Mouse (Mus musculus): Measurements from ENCODE around the gene Cwf19l1. TPM values are rescaled to one million over a fixed set of nuclear protein-coding genes. Genes with fewer than 3 reads are reported as not detected.

Cwf19l1 gene
- polyA plus RNA-seq, 1 experiment: 9.9 TPM

GRCm38 (mm10) chr19:44117793-44118192, 17.9 kb downstream of the Cwf19l1 start:
- no peak overlapping the region for H3K27ac ChIP-seq (ENCODE audit: insufficient read depth, low read depth, low read length)
- H3K4me1 ChIP-seq (ENCODE audit: control insufficient read depth, insufficient read depth, low read length): no peaks in the 10 kb centered on the region
- no peaks in the 10 kb centered on the region; the same call in none of the 2 replicates for H3K36me3 ChIP-seq (ENCODE audit: control insufficient read depth, insufficient read depth, low read length)
- no peak for DNase-seq
- no peak overlapping the region for H3K4me3 ChIP-seq (ENCODE audit: insufficient read depth, low read depth, low read length)
- no peak for TF ChIP-seq POLR2A (IDR thresholded peaks at IDR 0.05; ENCODE audit: low read depth, low read length)
- TF ChIP-seq CTCF (conservative IDR thresholded peaks at IDR 0.05; ENCODE audit: insufficient read depth, insufficient read length, low read depth, low read length): no peak
- H3K27me3 ChIP-seq (replicated peaks; ENCODE audit: control insufficient read depth, insufficient read depth, low read length): no peaks in the 10 kb centered on the region

GRCm38 (mm10) chr19:44111706-44112105, 24.0 kb downstream of the Cwf19l1 start:
- Histone ChIP-seq H3K4me1 (ENCODE audit: control insufficient read depth, insufficient read depth, low read length) (peaks cover 23% of the 10 kb centered on the region; the same call in 1 of the 2 replicates), H3K27me3 (replicated peaks; ENCODE audit: control insufficient read depth, insufficient read depth, low read length) (no peaks in the 10 kb centered on the region), H3K4me3 (ENCODE audit: insufficient read depth, low read depth, low read length) (no peak overlapping the region), H3K36me3 (ENCODE audit: control insufficient read depth, insufficient read depth, low read length) (no peaks in the 10 kb centered on the region; the same call in 1 of the 2 replicates), H3K27ac (ENCODE audit: insufficient read depth, low read depth, low read length) (no peak overlapping the region)
- 57% methylated on average over 7 of the region's 7 CpGs for WGBS
- TF ChIP-seq CTCF (conservative IDR thresholded peaks at IDR 0.05; ENCODE audit: insufficient read depth, insufficient read length, low read depth, low read length) (peak; percentile 48), POLR2A (IDR thresholded peaks at IDR 0.05; ENCODE audit: low read depth, low read length) (no peak)
- DNase-seq: peak; percentile 32

- Histone ChIP-seq H3K4me1 (ENCODE audit: control insufficient read depth, insufficient read depth, low read length) (peaks cover 25% of the 10 kb centered on the region; the same call in 1 of the 2 replicates), H3K36me3 (ENCODE audit: control insufficient read depth, insufficient read depth, low read length) (no peaks in the 10 kb centered on the region; the same call in 1 of the 2 replicates), H3K27me3 (replicated peaks; ENCODE audit: control insufficient read depth, insufficient read depth, low read length) (no peaks in the 10 kb centered on the region), H3K27ac (ENCODE audit: insufficient read depth, low read depth, low read length) (peak overlapping the region; percentile 85), H3K4me3 (ENCODE audit: insufficient read depth, low read depth, low read length) (no peak overlapping the region)
- TF ChIP-seq POLR2A (IDR thresholded peaks at IDR 0.05; ENCODE audit: low read depth, low read length): no peak
- TF ChIP-seq CTCF (conservative IDR thresholded peaks at IDR 0.05; ENCODE audit: insufficient read depth, insufficient read length, low read depth, low read length): no peak
- 29% methylated on average over 9 of the region's 9 CpGs for WGBS
- DNase-seq: peak; percentile 93
Measured at GRCm38 (mm10) chr19:44110356-44110755, 25.3 kb downstream of the Cwf19l1 start.

- H3K27me3 ChIP-seq (replicated peaks; ENCODE audit: control insufficient read depth, insufficient read depth, low read length): no peaks in the 10 kb centered on the region
- TF ChIP-seq CTCF (conservative IDR thresholded peaks at IDR 0.05; ENCODE audit: insufficient read depth, insufficient read length, low read depth, low read length) (no peak), POLR2A (IDR thresholded peaks at IDR 0.05; ENCODE audit: low read depth, low read length) (no peak)
- H3K27ac ChIP-seq (ENCODE audit: insufficient read depth, low read depth, low read length): peak overlapping the region; percentile 77
- H3K36me3 ChIP-seq (ENCODE audit: control insufficient read depth, insufficient read depth, low read length): no peaks in the 10 kb centered on the region
- peaks cover 28% of the 10 kb centered on the region; the same call in 1 of the 2 replicates for H3K4me1 ChIP-seq (ENCODE audit: control insufficient read depth, insufficient read depth, low read length)
- peak; percentile 87 for DNase-seq
- H3K4me3 ChIP-seq (ENCODE audit: insufficient read depth, low read depth, low read length): no peak overlapping the region
Measured at GRCm38 (mm10) chr19:44108996-44109395, 26.7 kb downstream of the Cwf19l1 start.

- no peaks in the 10 kb centered on the region for H3K27me3 ChIP-seq (replicated peaks; ENCODE audit: control insufficient read depth, insufficient read depth, low read length)
- H3K27ac ChIP-seq (ENCODE audit: insufficient read depth, low read depth, low read length): peak overlapping the region; percentile 61; the same call in 1 of the 2 replicates
- no peak for DNase-seq
- WGBS: 20% methylated on average over 22 of the region's 22 CpGs
- no peak for TF ChIP-seq CTCF (conservative IDR thresholded peaks at IDR 0.05; ENCODE audit: insufficient read depth, insufficient read length, low read depth, low read length)
- TF ChIP-seq POLR2A (IDR thresholded peaks at IDR 0.05; ENCODE audit: low read depth, low read length): no peak
- peaks cover 32% of the 10 kb centered on the region; the same call in 1 of the 2 replicates for H3K4me1 ChIP-seq (ENCODE audit: control insufficient read depth, insufficient read depth, low read length)
- H3K4me3 ChIP-seq (ENCODE audit: insufficient read depth, low read depth, low read length): peak overlapping the region; percentile 70
- H3K36me3 ChIP-seq (ENCODE audit: control insufficient read depth, insufficient read depth, low read length): no peaks in the 10 kb centered on the region; the same call in 1 of the 2 replicates
Measured at GRCm38 (mm10) chr19:44107661-44108521, 27.8 kb downstream of the Cwf19l1 start.

- Histone ChIP-seq H3K27ac (ENCODE audit: insufficient read depth, low read depth, low read length) (peak within 1 kb of the TSS; percentile 61), H3K36me3 (ENCODE audit: control insufficient read depth, insufficient read depth, low read length) (no peaks in the 10 kb centered on the region; the same call in 1 of the 2 replicates), H3K4me3 (ENCODE audit: insufficient read depth, low read depth, low read length) (peak within 1 kb of the TSS; percentile 70), H3K27me3 (replicated peaks; ENCODE audit: control insufficient read depth, insufficient read depth, low read length) (no peaks in the 10 kb centered on the region), H3K4me1 (ENCODE audit: control insufficient read depth, insufficient read depth, low read length) (peaks cover 35% of the 10 kb centered on the region; the same call in 1 of the 2 replicates)
- WGBS: under 1% methylated on average over 67 of the region's 67 CpGs
- TF ChIP-seq CTCF (conservative IDR thresholded peaks at IDR 0.05; ENCODE audit: insufficient read depth, insufficient read length, low read depth, low read length) (no peak), POLR2A (IDR thresholded peaks at IDR 0.05; ENCODE audit: low read depth, low read length) (peak; percentile 48)
- DNase-seq: peak; percentile 98
Measured at GRCm38 (mm10) chr19:44106831-44107660, 28.6 kb downstream of the Cwf19l1 start, which contains the start of gene Chuk. TSS of gene Chuk (minus strand) at chr19:44107480.

Data from kidney, adult 2 months (tissue).